Comparison of ENCODE assay signal across 25 mouse cellular contexts in genomic region chr9:99057751-99058150, GRCm38 (mm10). TPM values are rescaled to one million over a fixed set of nuclear protein-coding genes. Genes with fewer than 3 reads are reported as not detected.
A peak's percentile ranks its signal among the peaks of the same experiment; 100 is the strongest.
DNase-seq lines count a peak whose midpoint lies in the region; ATAC-seq and TF ChIP-seq lines count a peak whose summit lies in the region.
"Had no signal": no experiment of that assay in that cellular context is flagged by ENCODE, and none has a peak within 500 bp of the region (broad histone marks: within the 10 kb centered on the region; RNA-seq: fewer than 3 reads in every experiment).

No protein-coding gene starts in this region.

- no peak for TF ChIP-seq CTCF in forebrain, postnatal 0 days (IDR thresholded peaks at IDR 0.05; ENCODE audit: low read depth)

- peaks cover 8% of the 10 kb centered on the region for H3K36me3 ChIP-seq in forebrain, postnatal 0 days (ENCODE audit: insufficient read depth)
- H3K36me3 ChIP-seq in forebrain, embryonic 12.5 days (replicated peaks): peaks cover 4% of the 10 kb centered on the region; the same call in 1 of the 2 replicates
- H3K36me3 ChIP-seq: kidney, embryonic 15.5 days had no signal

- WGBS in forebrain, postnatal 0 days: 60% methylated on average over 3 of the region's 3 CpGs
- WGBS in forebrain, embryonic 12.5 days: 90% methylated on average over 3 of the region's 3 CpGs

- no peak overlapping the region for H3K9ac ChIP-seq in forebrain, postnatal 0 days
- no peak overlapping the region for H3K9ac ChIP-seq in forebrain, embryonic 12.5 days
- H3K9ac ChIP-seq: heart, embryonic 13.5 days; kidney, embryonic 15.5 days; limb, embryonic 12.5 days; midbrain, embryonic 13.5 days had no signal

- no peak overlapping the region for H3K4me2 ChIP-seq in forebrain, postnatal 0 days (ENCODE audit: low read depth)
- no peak overlapping the region for H3K4me2 ChIP-seq in forebrain, embryonic 12.5 days
- H3K4me2 ChIP-seq: heart, embryonic 13.5 days; kidney, embryonic 15.5 days; limb, embryonic 12.5 days; liver, embryonic 11.5 days; midbrain, embryonic 13.5 days had no signal

- H3K9me3 ChIP-seq in forebrain, postnatal 0 days (ENCODE audit: low read length): no peaks in the 10 kb centered on the region
- no peaks in the 10 kb centered on the region for H3K9me3 ChIP-seq in forebrain, embryonic 12.5 days
- H3K9me3 ChIP-seq: heart, embryonic 13.5 days; kidney, embryonic 15.5 days; limb, embryonic 12.5 days; midbrain, embryonic 13.5 days had no signal

- intact Hi-C loops in left cerebral cortex, postnatal 36 days (cut with DNase I): no loop called here
- intact Hi-C loops in gastrocnemius, postnatal 14 days (cut with DNase I; ENCODE audit: low total_unique reads): no loop called here

- H3K4me1 ChIP-seq in forebrain, postnatal 0 days (ENCODE audit: insufficient read depth): no peaks in the 10 kb centered on the region
- no peaks in the 10 kb centered on the region for H3K4me1 ChIP-seq in forebrain, embryonic 12.5 days
- H3K4me1 ChIP-seq: kidney, embryonic 15.5 days; limb, embryonic 12.5 days; midbrain, embryonic 13.5 days had no signal

- H3K27ac ChIP-seq in forebrain, postnatal 0 days (ENCODE audit: low read depth, low read length): no peak overlapping the region
- H3K27ac ChIP-seq in forebrain, embryonic 12.5 days: no peak overlapping the region
- H3K27ac ChIP-seq: heart, adult 2 months; heart, embryonic 13.5 days; kidney, embryonic 15.5 days; limb, embryonic 12.5 days; midbrain, embryonic 13.5 days had no signal

- ATAC-seq in forebrain, postnatal 0 days: peak; percentile 36; the same call in 1 of the 2 replicates
- no peak for ATAC-seq in forebrain, embryonic 12.5 days (ENCODE audit: low FRiP score)
- ATAC-seq: midbrain, embryonic 13.5 days had no signal

- H3K4me3 ChIP-seq in forebrain, postnatal 0 days (ENCODE audit: low read depth, low read length): no peak overlapping the region
- H3K4me3 ChIP-seq in forebrain, embryonic 12.5 days (replicated peaks): no peak overlapping the region
- H3K4me3 ChIP-seq: heart, adult 2 months; heart, embryonic 13.5 days; kidney, embryonic 15.5 days; limb, embryonic 12.5 days; midbrain, embryonic 13.5 days had no signal

- peak; percentile 26 for DNase-seq in cerebellum, adult 11 months
- DNase-seq in cerebellum, postnatal 4 days (ENCODE audit: low spot score in 2 of 2): no peak
- DNase-seq in forebrain, postnatal 0 days: peak; percentile 24
- peak; percentile 35 for DNase-seq in Muller cell, postnatal 12 days (ENCODE audit: inconsistent ontology term)
- peak; percentile 70 for DNase-seq in cerebellum, adult 9-10 months
- DNase-seq in left cerebral cortex, postnatal 36 days (ENCODE audit: low spot score in 2 of 2): no peak
- no peak for DNase-seq in gastrocnemius, postnatal 14 days
- DNase-seq: adrenal gland, postnatal 36 days; gastrocnemius, postnatal 36 days; heart, adult 2 months; heart, postnatal 14 days; kidney, adult 11 months; kidney, postnatal 36 days; lung, postnatal 14 days; right cerebral cortex, postnatal 25 days; spleen, adult 18-20 months had no signal

- H3K27me3 ChIP-seq in forebrain, postnatal 0 days (ENCODE audit: insufficient read depth, low read length): no peaks in the 10 kb centered on the region
- no peaks in the 10 kb centered on the region for H3K27me3 ChIP-seq in forebrain, embryonic 12.5 days
- H3K27me3 ChIP-seq: heart, embryonic 13.5 days; kidney, embryonic 15.5 days; limb, embryonic 12.5 days; midbrain, embryonic 13.5 days had no signal

RNA-seq across cellular contexts. Expression of gene Gm1123, which starts 22.2 kb away (rescaled TPM):
- 0.29 TPM in 1 of 2 replicates, not detected in the other for total RNA-seq in forebrain, postnatal 0 days (2014; rRNA removed)
- not detected in 2 replicates for polyA plus RNA-seq in forebrain, postnatal 0 days (2015; fragmentation: Nextera tagmentation; extraction: Ambion mirVana)
- polyA plus RNA-seq in forebrain, embryonic 12.5 days (2016; fragmentation: Nextera tagmentation; extraction: Ambion mirVana): not detected in 2 replicates
- total RNA-seq in left cerebral cortex, postnatal 36 days (2021): not detected
- not detected for total RNA-seq in gastrocnemius, postnatal 14 days (2021)
- total RNA-seq: adrenal gland, postnatal 36 days; gastrocnemius, postnatal 36 days; heart, adult 2 months; heart, postnatal 14 days had no signal
- polyA plus RNA-seq: heart, adult 2 months; heart, embryonic 13.5 days; hindbrain, embryonic 11.5 days; limb, embryonic 12.5 days; liver, embryonic 11.5 days; neural tube, embryonic 11.5 days; thymus, postnatal 0 days had no signal

Comparison
In these comparisons a context has a peak if more than half of its experiments do, and no peak if none do; other contexts are left out.
1. DNase-seq: peak in cerebellum, adult 11 months (single experiment), forebrain, postnatal 0 days (single experiment), Muller cell, postnatal 12 days (single experiment) and cerebellum, adult 9-10 months (single experiment); none in cerebellum, postnatal 4 days (0 of 2), left cerebral cortex, postnatal 36 days (0 of 2) and gastrocnemius, postnatal 14 days (single experiment).